In genomic region chr3:154597561-154597960, GRCm38 (mm10) we compare ENCODE assay signal across 7 mouse cellular contexts. TPM values are rescaled to one million over a fixed set of nuclear protein-coding genes. Genes with fewer than 3 reads are reported as not detected.
A peak's percentile ranks its signal among the peaks of the same experiment; 100 is the strongest.
DNase-seq lines count a peak whose midpoint lies in the region; ATAC-seq and TF ChIP-seq lines count a peak whose summit lies in the region.

No protein-coding gene starts in this region.

- peak overlapping the region; percentile 87 for H3K4me2 ChIP-seq in kidney, postnatal 0 days (ENCODE audit: low read length)
- H3K4me2 ChIP-seq in midbrain, postnatal 0 days (ENCODE audit: low read depth, low read length, poor library complexity, severe bottlenecking) = peak overlapping the region; percentile 68

- TF ChIP-seq CTCF in embryonic fibroblast, embryonic 13.5 days (IDR thresholded peaks at IDR 0.05; ENCODE audit: borderline replicate concordance, insufficient read depth, low read length) = no peak
- TF ChIP-seq CTCF in kidney, postnatal 0 days (IDR thresholded peaks at IDR 0.05; ENCODE audit: low read depth) = no peak
- no peak for TF ChIP-seq CTCF in midbrain, postnatal 0 days (IDR thresholded peaks at IDR 0.05)

- H3K27me3 ChIP-seq in kidney, postnatal 0 days (ENCODE audit: insufficient read depth, low read length) = no peaks in the 10 kb centered on the region
- no peaks in the 10 kb centered on the region for H3K27me3 ChIP-seq in midbrain, postnatal 0 days (ENCODE audit: insufficient read depth, low read length)

- 0 out of 2 replicates have a peak, but pooled peaks cover 6% of the 10 kb centered on the region for H3K36me3 ChIP-seq in kidney, postnatal 0 days (ENCODE audit: insufficient read depth, low read length)
- H3K36me3 ChIP-seq in midbrain, postnatal 0 days (ENCODE audit: insufficient read depth, low read length) = peaks cover 12% of the 10 kb centered on the region

- no peaks in the 10 kb centered on the region for H3K9me3 ChIP-seq in kidney, postnatal 0 days (replicated peaks; ENCODE audit: low read length)
- H3K9me3 ChIP-seq in midbrain, postnatal 0 days (ENCODE audit: low read length) = no peaks in the 10 kb centered on the region

- H3K4me1 ChIP-seq in embryonic fibroblast, embryonic 13.5 days (ENCODE audit: control insufficient read depth, insufficient read depth, low read length) = peaks cover 4% of the 10 kb centered on the region; the same call in 1 of the 2 replicates
- H3K4me1 ChIP-seq in kidney, postnatal 0 days (replicated peaks; ENCODE audit: insufficient read depth, low read length) = 0 out of 2 replicates have a peak, but pooled peaks cover 4% of the 10 kb centered on the region
- no peaks in the 10 kb centered on the region for H3K4me1 ChIP-seq in midbrain, postnatal 0 days (ENCODE audit: insufficient read depth, low read length)

- peak; percentile 16 for DNase-seq in thymus, postnatal 14 days
- no peak for DNase-seq in thymus, postnatal 25 days
- peak; percentile 57 for DNase-seq in kidney, postnatal 0 days (ENCODE audit: low spot score)
- DNase-seq in midbrain, postnatal 0 days (ENCODE audit: low spot score) = no peak

- no peak overlapping the region for H3K27ac ChIP-seq in embryonic fibroblast, embryonic 13.5 days (ENCODE audit: insufficient read depth, low read length)
- peak overlapping the region; percentile 99 for H3K27ac ChIP-seq in kidney, postnatal 0 days
- H3K27ac ChIP-seq in midbrain, postnatal 0 days (ENCODE audit: low read depth, low read length) = no peak overlapping the region

- 27% methylated on average over 7 of the region's 7 CpGs for WGBS in kidney, postnatal 0 days
- WGBS in midbrain, postnatal 0 days = 43% methylated on average over 7 of the region's 7 CpGs

- peak overlapping the region; percentile 90 for H3K9ac ChIP-seq in kidney, postnatal 0 days (ENCODE audit: low read depth, low read length)
- peak overlapping the region; percentile 87 for H3K9ac ChIP-seq in midbrain, postnatal 0 days (replicated peaks; ENCODE audit: low read length, poor library complexity, severe bottlenecking)

- H3K4me3 ChIP-seq in embryonic fibroblast, embryonic 13.5 days (ENCODE audit: insufficient read depth, low read length) = peak overlapping the region; percentile 96
- peak overlapping the region; percentile 85 for H3K4me3 ChIP-seq in kidney, postnatal 0 days (replicated peaks; ENCODE audit: low read depth, low read length)
- peak overlapping the region; percentile 84 for H3K4me3 ChIP-seq in midbrain, postnatal 0 days (ENCODE audit: low read depth, low read length)

- no peak for TF ChIP-seq POLR2A in embryonic fibroblast, embryonic 13.5 days (IDR thresholded peaks at IDR 0.05; ENCODE audit: low read depth, low read length)

- peak; percentile 60 for ATAC-seq in kidney, postnatal 0 days (replicated peaks; ENCODE audit: low FRiP score, low read depth)
- no peak for ATAC-seq in midbrain, postnatal 0 days (ENCODE audit: low FRiP score)
- no peak for ATAC-seq in megakaryocyte-erythroid progenitor cell, adult 5-6 weeks (replicated peaks; ENCODE audit: low FRiP score, low TSS enrichment, poor library complexity, severe bottlenecking)
- ATAC-seq in erythroid progenitor cell, adult 5-6 weeks (replicated peaks; ENCODE audit: low FRiP score, poor library complexity, severe bottlenecking) = no peak

RNA-seq across cellular contexts. Expression of gene Tyw3, which starts 0.7 kb away (rescaled TPM):
- polyA plus RNA-seq in embryonic fibroblast, embryonic 13.5 days (2011; ENCODE audit: insufficient read length, low read depth, missing spikeins) = 2.9 and 5.7 TPM in 2 replicates
- 16.3 and 16.8 TPM in 2 replicates for polyA plus RNA-seq in kidney, postnatal 0 days (2015; fragmentation: Nextera tagmentation; extraction: Ambion mirVana)
- total RNA-seq in midbrain, postnatal 0 days (2014; rRNA removed) = 6.3 and 10.2 TPM in 2 replicates
- polyA plus RNA-seq in midbrain, postnatal 0 days (2015; fragmentation: Nextera tagmentation; extraction: Ambion mirVana) = 9.9 and 10.7 TPM in 2 replicates
- 11.6 and 11.9 TPM in 2 replicates for total RNA-seq in megakaryocyte-erythroid progenitor cell, adult 5-6 weeks (2014; fragmentation: Nextera tagmentation)
- 2.7 and 6.7 TPM in 2 replicates for total RNA-seq in megakaryocyte-erythroid progenitor cell, adult 5-6 weeks (2017)
- total RNA-seq in erythroid progenitor cell, adult 5-6 weeks (2015; ENCODE audit: low replicate concordance) = 1.4 and 2.5 TPM in 2 replicates
- 0.51 TPM in 1 of 2 replicates, not detected in the other for total RNA-seq in erythroid progenitor cell, adult 5-6 weeks (2017; ENCODE audit: low replicate concordance)

RNA-seq across cellular contexts. Expression of gene Cryz, which starts 1.1 kb away (rescaled TPM):
- 16.7 and 22.6 TPM in 2 replicates for polyA plus RNA-seq in embryonic fibroblast, embryonic 13.5 days (2011; ENCODE audit: insufficient read length, low read depth, missing spikeins)
- 92.1 and 104 TPM in 2 replicates for polyA plus RNA-seq in kidney, postnatal 0 days (2015; fragmentation: Nextera tagmentation; extraction: Ambion mirVana)
- 12.0 and 12.6 TPM in 2 replicates for total RNA-seq in midbrain, postnatal 0 days (2014; rRNA removed)
- 12.3 and 13.9 TPM in 2 replicates for polyA plus RNA-seq in midbrain, postnatal 0 days (2015; fragmentation: Nextera tagmentation; extraction: Ambion mirVana)
- 7.4 and 11.7 TPM in 2 replicates for total RNA-seq in megakaryocyte-erythroid progenitor cell, adult 5-6 weeks (2014; fragmentation: Nextera tagmentation)
- total RNA-seq in megakaryocyte-erythroid progenitor cell, adult 5-6 weeks (2017) = 3.7 and 4.0 TPM in 2 replicates
- not detected in 2 replicates for total RNA-seq in erythroid progenitor cell, adult 5-6 weeks (2015; ENCODE audit: low replicate concordance)
- 0.13 TPM in 1 of 2 replicates, not detected in the other for total RNA-seq in erythroid progenitor cell, adult 5-6 weeks (2017; ENCODE audit: low replicate concordance)

Comparison
In these comparisons a context has a peak if more than half of its experiments do, and no peak if none do; other contexts are left out.
1. DNase-seq: peak in thymus, postnatal 14 days (single experiment) and kidney, postnatal 0 days (single experiment); none in thymus, postnatal 25 days (single experiment) and midbrain, postnatal 0 days (single experiment).
2. Peak in every context shown above with its lines, with median percentiles within 50 percentile points of each other: H3K4me3 ChIP-seq.